Mouse (Mus musculus): ENCODE measurements around the gene Reln. TPM values are rescaled to one million over a fixed set of nuclear protein-coding genes. Genes with fewer than 3 reads are reported as not detected.

The Reln gene
- polyA plus RNA-seq, 1 experiment: 184 TPM

- H3K4me3 ChIP-seq (replicated peaks; ENCODE audit: insufficient read depth, low read depth, low read length): no peak overlapping the region
- no peaks in the 10 kb centered on the region for H3K27me3 ChIP-seq (ENCODE audit: control insufficient read depth, insufficient read depth, low read length)
- TF ChIP-seq POLR2A (IDR thresholded peaks at IDR 0.05; ENCODE audit: borderline replicate concordance, insufficient read depth, low read length): no peak
- no peak for TF ChIP-seq CTCF (IDR thresholded peaks at IDR 0.05; ENCODE audit: borderline replicate concordance, insufficient read depth, low read depth, low read length)
- H3K27ac ChIP-seq (ENCODE audit: insufficient read depth, low read length): peak overlapping the region; percentile 67; the same call in 1 of the 2 replicates
- no peaks in the 10 kb centered on the region; the same call in none of the 2 replicates for H3K4me1 ChIP-seq (ENCODE audit: control insufficient read depth, insufficient read depth, low read length)
- DNase-seq: peak in 1 of 2 experiments; percentile 47
- WGBS: 40% methylated on average over 9 of the region's 9 CpGs
Measured at GRCm38 (mm10) chr5:22106811-22107485, 237.6 kb downstream of the Reln start.

- WGBS: 70% methylated on average over 5 of the region's 5 CpGs
- no peak for TF ChIP-seq CTCF (IDR thresholded peaks at IDR 0.05; ENCODE audit: borderline replicate concordance, insufficient read depth, low read depth, low read length)
- TF ChIP-seq POLR2A (IDR thresholded peaks at IDR 0.05; ENCODE audit: borderline replicate concordance, insufficient read depth, low read length): no peak
- no peaks in the 10 kb centered on the region; the same call in 1 of the 2 replicates for H3K4me1 ChIP-seq (ENCODE audit: control insufficient read depth, insufficient read depth, low read length)
- DNase-seq: peak in 1 of 2 experiments; percentile 41
- H3K27me3 ChIP-seq (ENCODE audit: control insufficient read depth, insufficient read depth, low read length): no peaks in the 10 kb centered on the region
- H3K27ac ChIP-seq (ENCODE audit: insufficient read depth, low read length): no peak overlapping the region
- H3K4me3 ChIP-seq (replicated peaks; ENCODE audit: insufficient read depth, low read depth, low read length): no peak overlapping the region
Measured at GRCm38 (mm10) chr5:22094984-22095383, 249.5 kb downstream of the Reln start.

- 53% methylated on average over 5 of the region's 5 CpGs for WGBS
- H3K4me1 ChIP-seq (ENCODE audit: control insufficient read depth, insufficient read depth, low read length): no peaks in the 10 kb centered on the region; the same call in 1 of the 2 replicates
- H3K4me3 ChIP-seq (replicated peaks; ENCODE audit: insufficient read depth, low read depth, low read length): no peak overlapping the region
- H3K27ac ChIP-seq (ENCODE audit: insufficient read depth, low read length): no peak overlapping the region
- TF ChIP-seq CTCF (IDR thresholded peaks at IDR 0.05; ENCODE audit: borderline replicate concordance, insufficient read depth, low read depth, low read length) (no peak), POLR2A (IDR thresholded peaks at IDR 0.05; ENCODE audit: borderline replicate concordance, insufficient read depth, low read length) (no peak)
- DNase-seq: no peak
- no peaks in the 10 kb centered on the region for H3K27me3 ChIP-seq (ENCODE audit: control insufficient read depth, insufficient read depth, low read length)
Measured at GRCm38 (mm10) chr5:22094043-22094442, 250.5 kb downstream of the Reln start.

DNA sequence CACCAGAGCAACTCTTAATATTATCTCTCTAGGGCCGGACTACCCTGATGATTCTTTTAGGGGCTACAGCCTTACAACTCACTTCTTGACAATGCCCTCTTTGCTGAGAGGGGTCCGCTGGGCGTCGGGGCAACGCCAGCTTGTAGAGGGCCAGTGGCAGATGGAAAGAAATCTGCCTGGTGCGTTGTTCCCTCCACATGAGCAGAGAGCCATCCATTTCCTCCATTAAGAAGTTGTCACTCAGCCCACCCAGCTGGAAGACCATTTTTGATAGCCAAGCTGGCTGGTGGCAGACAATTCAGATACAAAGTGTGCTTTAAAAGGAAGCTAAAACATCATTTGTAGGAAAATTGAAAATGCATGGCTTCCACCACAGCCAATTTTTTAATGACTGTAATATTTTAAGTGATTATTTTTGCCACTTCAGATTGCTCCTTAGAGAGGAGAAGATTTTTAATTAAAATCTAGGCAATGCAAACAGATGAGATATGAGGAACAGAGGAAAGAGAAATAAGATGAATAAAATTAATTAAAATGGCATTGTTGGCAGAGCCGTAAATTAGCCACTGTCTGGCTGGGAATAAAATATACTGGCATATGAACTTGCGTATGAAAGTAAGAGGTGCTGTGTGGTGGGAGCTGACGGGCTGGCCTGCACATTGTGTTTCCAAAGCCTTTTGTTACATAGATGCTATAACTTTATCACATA, 251.2 kb downstream of the Reln start:
- 39% methylated on average over 9 of the region's 9 CpGs for WGBS
- H3K27me3 ChIP-seq (ENCODE audit: control insufficient read depth, insufficient read depth, low read length): no peaks in the 10 kb centered on the region
- TF ChIP-seq CTCF (IDR thresholded peaks at IDR 0.05; ENCODE audit: borderline replicate concordance, insufficient read depth, low read depth, low read length) (no peak), POLR2A (IDR thresholded peaks at IDR 0.05; ENCODE audit: borderline replicate concordance, insufficient read depth, low read length) (no peak)
- DNase-seq: peak; percentile 37 to 50
- H3K27ac ChIP-seq (ENCODE audit: insufficient read depth, low read length): no peak overlapping the region
- H3K4me1 ChIP-seq (ENCODE audit: control insufficient read depth, insufficient read depth, low read length): no peaks in the 10 kb centered on the region; the same call in 1 of the 2 replicates
- H3K4me3 ChIP-seq (replicated peaks; ENCODE audit: insufficient read depth, low read depth, low read length): no peak overlapping the region

DNA sequence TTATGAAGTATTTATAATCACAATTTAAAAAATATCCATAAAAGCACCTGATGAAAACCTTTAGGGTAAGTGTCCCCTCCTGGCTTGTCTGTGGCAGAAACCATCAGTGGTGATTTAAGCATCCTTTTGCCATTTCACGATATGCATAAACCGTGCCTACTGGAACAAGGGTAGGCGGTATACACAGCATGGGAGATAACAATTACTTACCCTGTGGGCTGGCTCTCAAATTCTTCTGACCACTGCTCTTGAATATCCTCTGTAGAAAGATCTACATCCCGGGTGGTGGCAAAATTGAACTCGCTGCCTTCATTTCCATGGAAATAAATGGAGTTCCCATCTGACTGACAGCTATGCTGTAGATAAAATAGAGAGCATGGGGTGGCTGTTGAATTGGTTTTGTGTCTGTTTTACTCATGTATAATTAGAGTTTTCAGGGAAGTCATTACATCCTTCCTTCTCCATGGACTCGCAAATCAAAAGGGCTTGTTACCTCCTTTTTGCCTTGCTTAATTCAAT, 264.0 kb downstream of the Reln start:
- no peaks in the 10 kb centered on the region for H3K27me3 ChIP-seq (ENCODE audit: control insufficient read depth, insufficient read depth, low read length)
- H3K4me3 ChIP-seq (replicated peaks; ENCODE audit: insufficient read depth, low read depth, low read length): no peak overlapping the region
- DNase-seq: no peak
- no peaks in the 10 kb centered on the region for H3K4me1 ChIP-seq (ENCODE audit: control insufficient read depth, insufficient read depth, low read length)
- 79% methylated on average over 6 of the region's 6 CpGs for WGBS
- H3K27ac ChIP-seq (ENCODE audit: insufficient read depth, low read length): no peak overlapping the region
- TF ChIP-seq CTCF (IDR thresholded peaks at IDR 0.05; ENCODE audit: borderline replicate concordance, insufficient read depth, low read depth, low read length) (no peak), POLR2A (IDR thresholded peaks at IDR 0.05; ENCODE audit: borderline replicate concordance, insufficient read depth, low read length) (no peak)

DNA sequence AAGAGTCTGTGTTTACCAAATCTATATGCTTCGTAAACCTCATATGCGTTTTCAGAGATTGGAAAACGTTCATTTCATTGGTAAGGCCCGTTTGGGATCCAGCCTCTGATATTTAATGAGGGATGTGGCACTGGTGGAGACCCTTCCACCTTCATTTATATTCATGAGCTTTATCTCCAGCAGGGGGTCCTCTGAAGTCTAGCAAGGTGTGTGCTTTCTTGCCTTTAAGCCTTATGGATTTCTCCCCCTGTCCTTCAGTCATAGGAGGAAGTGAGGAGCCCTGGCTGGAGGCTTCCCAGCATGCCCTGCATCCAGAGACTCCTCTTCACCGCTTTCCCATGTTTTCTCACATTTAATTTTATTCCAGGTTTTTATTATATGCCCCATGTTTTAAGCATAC, 269.5 kb downstream of the Reln start:
- Histone ChIP-seq H3K4me3 (replicated peaks; ENCODE audit: insufficient read depth, low read depth, low read length) (no peak overlapping the region), H3K27ac (ENCODE audit: insufficient read depth, low read length) (no peak overlapping the region), H3K27me3 (ENCODE audit: control insufficient read depth, insufficient read depth, low read length) (no peaks in the 10 kb centered on the region), H3K4me1 (ENCODE audit: control insufficient read depth, insufficient read depth, low read length) (peaks cover 4% of the 10 kb centered on the region; the same call in 1 of the 2 replicates)
- DNase-seq: no peak
- 79% methylated on average over 5 of the region's 5 CpGs for WGBS
- TF ChIP-seq POLR2A (IDR thresholded peaks at IDR 0.05; ENCODE audit: borderline replicate concordance, insufficient read depth, low read length) (no peak), CTCF (IDR thresholded peaks at IDR 0.05; ENCODE audit: borderline replicate concordance, insufficient read depth, low read depth, low read length) (no peak)

DNA sequence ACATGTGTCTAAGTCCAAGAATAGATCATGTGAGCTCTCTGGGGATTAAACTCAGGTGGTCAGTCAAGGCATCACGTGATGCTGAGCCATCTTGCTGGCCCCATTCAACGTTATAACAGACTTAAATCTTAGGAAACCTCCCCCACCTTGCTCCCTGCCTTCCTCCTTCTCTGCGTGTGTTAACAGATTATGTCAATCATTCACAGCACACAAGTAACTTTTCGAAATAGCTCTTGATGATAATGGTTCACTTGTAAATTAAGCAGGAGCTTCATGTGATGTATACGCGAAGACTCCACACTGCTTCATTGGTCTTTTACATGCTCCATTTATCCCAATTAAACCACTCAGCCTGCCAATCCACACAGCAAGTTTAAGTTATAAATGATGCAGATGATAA, 271.9 kb downstream of the Reln start:
- no peak for DNase-seq
- no peak for TF ChIP-seq POLR2A (IDR thresholded peaks at IDR 0.05; ENCODE audit: borderline replicate concordance, insufficient read depth, low read length)
- TF ChIP-seq CTCF (IDR thresholded peaks at IDR 0.05; ENCODE audit: borderline replicate concordance, insufficient read depth, low read depth, low read length): no peak
- no peak overlapping the region for H3K27ac ChIP-seq (ENCODE audit: insufficient read depth, low read length)
- H3K4me3 ChIP-seq (replicated peaks; ENCODE audit: insufficient read depth, low read depth, low read length): no peak overlapping the region
- WGBS: 50% methylated on average over 6 of the region's 6 CpGs
- H3K4me1 ChIP-seq (ENCODE audit: control insufficient read depth, insufficient read depth, low read length): peaks cover 4% of the 10 kb centered on the region; the same call in 1 of the 2 replicates
- H3K27me3 ChIP-seq (ENCODE audit: control insufficient read depth, insufficient read depth, low read length): no peaks in the 10 kb centered on the region

Data from cerebellum, adult 2 months (tissue).